Mouse (Mus musculus): ENCODE results near the gene Dlk1. TPM values are rescaled to one million over a fixed set of nuclear protein-coding genes. Genes with fewer than 3 reads are reported as not detected.

Gene Dlk1
- polyA plus RNA-seq, 1 experiment from 2014 or later, result 120 TPM

GRCm38 (mm10) chr12:109510247-109510646 is 57.6 kb downstream of the Dlk1 start:
- Histone ChIP-seq H3K9me3 (no peaks in the 10 kb centered on the region), H3K27me3 (peaks cover 10% of the 10 kb centered on the region; the same call in 1 of the 2 replicates), H3K4me3 (replicated peaks) (no peak overlapping the region), H3K27ac (no peak overlapping the region), H3K4me2 (no peak overlapping the region), H3K9ac (replicated peaks) (no peak overlapping the region), H3K36me3 (no peaks in the 10 kb centered on the region), H3K4me1 (replicated peaks) (peaks cover 47% of the 10 kb centered on the region)
- no peak for ATAC-seq (ENCODE audit: insufficient number of reproducible peaks, insufficient read depth, low FRiP score, low TSS enrichment, low read depth)
- 83% methylated on average over 8 of the region's 8 CpGs for WGBS

GRCm38 (mm10) chr12:109511456-109511855 is 58.8 kb downstream of the Dlk1 start:
- peaks cover 51% of the 10 kb centered on the region for H3K4me1 ChIP-seq (replicated peaks)
- no peak overlapping the region for H3K27ac ChIP-seq
- H3K4me2 ChIP-seq, result no peak overlapping the region
- H3K27me3 ChIP-seq, result peaks cover 10% of the 10 kb centered on the region; the same call in 1 of the 2 replicates
- WGBS, result 75% methylated on average over 8 of the region's 8 CpGs
- H3K36me3 ChIP-seq, result no peaks in the 10 kb centered on the region
- no peak overlapping the region for H3K4me3 ChIP-seq (replicated peaks)
- no peak overlapping the region for H3K9ac ChIP-seq (replicated peaks)
- no peaks in the 10 kb centered on the region for H3K9me3 ChIP-seq
- no peak for ATAC-seq (ENCODE audit: insufficient number of reproducible peaks, insufficient read depth, low FRiP score, low TSS enrichment, low read depth)

GRCm38 (mm10) chr12:109512151-109512907 is 59.7 kb downstream of the Dlk1 start:
- peaks cover 55% of the 10 kb centered on the region for H3K4me1 ChIP-seq (replicated peaks)
- 23% methylated on average over 13 of the region's 13 CpGs for WGBS
- H3K4me3 ChIP-seq (replicated peaks), result no peak overlapping the region
- H3K9me3 ChIP-seq, result no peaks in the 10 kb centered on the region
- no peaks in the 10 kb centered on the region for H3K36me3 ChIP-seq
- peaks cover 10% of the 10 kb centered on the region; the same call in 1 of the 2 replicates for H3K27me3 ChIP-seq
- no peak overlapping the region for H3K9ac ChIP-seq (replicated peaks)
- ATAC-seq (ENCODE audit: insufficient number of reproducible peaks, insufficient read depth, low FRiP score, low TSS enrichment, low read depth), result no peak
- no peak overlapping the region for H3K4me2 ChIP-seq
- no peak overlapping the region for H3K27ac ChIP-seq

Other genes starting within 250 kb of the Dlk1 start
- 1.5 and 1.7 TPM in 2 replicates for gene Rtl1, start 147.5 kb downstream of the Dlk1 start, polyA plus RNA-seq (2016; fragmentation: Nextera tagmentation; extraction: Ambion mirVana)

All from limb, embryonic 12.5 days (tissue).